Mouse (Mus musculus) lung, adult 2 months (tissue): ENCODE measurements around the gene Shisa6. TPM values are rescaled to one million over a fixed set of nuclear protein-coding genes. Genes with fewer than 3 reads are reported as not detected.
A peak's percentile ranks its signal among the peaks of the same experiment; 100 is the strongest.

Source experiments
- DNase-seq: peaks from one replicate; pipeline ENCODE4 v3.0.0; 2022
- H3K4me1 ChIP-seq: fragments of 200-500 bp; 2 replicates; pipeline ENCODE4 v1.6.1; 2011; ENCODE audit warnings: low read length; ENCODE audit not compliant: control insufficient read depth, insufficient read depth
- H3K4me3 ChIP-seq: fragments of 200-500 bp; replicated peaks from 2 replicates; pipeline ENCODE3; 2011; ENCODE audit warnings: low read depth, mild to moderate bottlenecking, control low read depth, low read length; ENCODE audit errors: extremely low read depth
- CTCF ChIP-seq: fragments of 200-500 bp; IDR thresholded peaks from 2 replicates; pipeline ENCODE4 v1.5.1; 2011; ENCODE audit warnings: mild to moderate bottlenecking, low read length, control low read depth; ENCODE audit not compliant: insufficient read depth
- POLR2A ChIP-seq: fragments of 200-500 bp; IDR thresholded peaks from 2 replicates; pipeline ENCODE4 v1.6.1; 2011; ENCODE audit warnings: low read depth, mild to moderate bottlenecking, control low read depth, low read length, borderline replicate concordance; ENCODE audit errors: extremely low read depth
- WGBS: fragments of 180-500 bp; shearing (Covaris S2); methylation state at CpG from one replicate; pipeline ENCODE4 v1.1.7; 2018; 5-methylcytosine and 5-hydroxymethylcytosine counted together
- polyA plus RNA-seq: library from polyadenylated mRNA; depleted of rRNA; stranded (reverse); fragments of >200 nt; gene quantifications from 2 replicates; pipeline ENCODE4 v1.2.3, GENCODE M21; 2012; rRNA removed

Gene Shisa6
- polyA plus RNA-seq, result 0.17 and 0.76 TPM in 2 replicates

DNA sequence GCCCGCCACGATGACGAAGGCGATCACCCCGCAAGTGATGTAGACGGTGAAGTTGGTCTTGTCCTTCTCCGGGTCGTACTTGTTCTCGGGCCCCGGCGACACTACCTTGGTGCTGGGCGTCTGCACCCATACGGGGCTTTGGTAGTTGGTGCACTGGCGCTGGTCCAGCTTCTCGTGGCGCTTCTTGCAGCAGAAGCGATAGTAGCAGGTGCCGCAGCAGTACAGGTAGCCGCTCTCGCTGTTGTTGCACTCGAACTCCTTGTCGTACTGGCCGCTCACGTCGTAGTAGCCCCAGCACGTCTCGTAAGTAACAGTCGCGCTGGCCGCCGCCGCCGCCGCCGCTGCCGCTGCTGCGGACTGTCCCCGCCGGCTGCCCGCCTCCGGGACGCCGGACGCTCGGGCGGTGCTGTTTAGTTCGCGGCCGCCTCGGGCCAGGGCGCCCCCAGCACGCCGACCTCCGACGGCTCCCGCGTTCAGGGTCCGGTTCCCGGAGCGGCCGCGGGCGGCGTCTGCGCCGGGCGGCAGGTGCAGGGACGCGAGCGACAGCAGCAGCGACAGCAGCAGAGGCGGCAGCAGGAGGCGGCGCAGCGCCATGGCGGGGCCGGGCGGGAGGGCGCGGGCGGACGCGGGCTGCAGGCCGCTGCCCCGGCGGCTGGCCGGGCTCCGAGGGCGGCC is at the start of gene Shisa6:
Shisa6 (minus strand) TSS at position 594 of the 675 bp plus-strand sequence.
- TF ChIP-seq CTCF (no peak), POLR2A (no peak)
- Histone ChIP-seq H3K4me1 (no peaks in the 10 kb centered on the region), H3K4me3 (peak within 1 kb of the TSS; percentile 17)
- DNase-seq, result peak; percentile 3
- WGBS, result 2% methylated on average over 81 of the region's 89 CpGs

DNA sequence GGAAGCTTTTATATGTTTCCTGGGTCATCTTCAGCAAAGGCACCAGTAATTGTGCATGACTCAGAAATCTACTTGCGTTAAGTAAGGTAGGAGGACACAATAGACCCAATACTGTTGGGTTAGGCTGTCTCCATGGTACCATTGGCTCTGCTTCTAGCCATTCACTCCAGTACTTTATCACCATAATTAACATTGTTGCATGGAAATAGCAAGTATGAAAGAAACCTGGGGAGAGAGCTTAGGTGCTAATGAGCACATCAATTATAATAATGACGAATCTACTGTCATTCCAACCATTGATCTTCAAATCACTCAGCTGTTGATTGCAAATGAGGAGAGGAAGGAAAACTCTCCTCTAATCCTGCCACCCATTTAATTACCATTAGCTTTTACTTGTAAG is 48.1 kb upstream of the Shisa6 start:
- DNase-seq, result no peak
- H3K4me3 ChIP-seq, result no peak overlapping the region
- H3K4me1 ChIP-seq, result no peaks in the 10 kb centered on the region
- 40% methylated on average over 2 of the region's 2 CpGs for WGBS
- TF ChIP-seq CTCF (no peak), POLR2A (no peak)

DNA sequence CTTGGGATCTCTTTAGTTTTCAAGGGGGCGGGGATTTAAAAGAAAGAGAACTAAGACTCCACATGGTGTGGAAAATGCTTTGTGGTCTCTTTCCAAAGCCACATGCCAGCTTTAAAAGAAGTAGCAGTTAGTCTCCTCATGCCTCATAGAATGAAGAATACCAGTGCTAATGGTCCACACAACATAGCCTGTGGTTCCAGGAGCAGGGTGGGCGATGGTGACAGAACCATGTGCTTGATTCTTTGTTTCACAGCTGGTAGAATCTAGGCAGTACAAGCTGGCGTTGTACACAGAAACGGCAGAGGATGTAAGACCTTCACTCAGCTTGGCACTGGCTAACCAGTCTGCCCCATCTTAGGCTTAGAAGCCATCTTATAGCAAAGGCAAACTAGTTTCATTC is 43.3 kb upstream of the Shisa6 start:
- Histone ChIP-seq H3K4me1 (no peaks in the 10 kb centered on the region), H3K4me3 (no peak overlapping the region)
- no peak for DNase-seq
- no peak for TF ChIP-seq POLR2A
- TF ChIP-seq CTCF, result no peak
- WGBS, result 82% methylated on average over 4 of the region's 4 CpGs

DNA sequence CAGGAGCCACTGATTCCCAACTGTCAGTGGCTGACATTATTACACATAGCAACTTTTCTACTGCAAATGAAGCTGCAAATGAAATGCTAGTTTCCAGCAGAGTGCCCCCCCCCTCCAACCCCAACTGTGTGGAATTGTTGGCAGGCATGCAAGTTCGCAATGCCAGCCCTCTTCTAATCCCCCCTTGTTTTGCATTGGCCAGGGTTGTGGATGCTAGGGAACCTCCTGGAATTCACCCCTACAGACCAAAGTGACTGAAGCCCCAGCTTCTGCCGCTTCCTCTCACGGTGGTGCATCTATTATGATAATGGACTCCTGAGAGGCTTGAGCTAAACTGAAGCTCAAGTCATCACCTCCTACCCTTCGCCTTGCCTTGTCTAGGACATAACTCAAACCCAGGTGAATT is 42.6 kb upstream of the Shisa6 start:
- no peak for TF ChIP-seq POLR2A
- no peak for TF ChIP-seq CTCF
- Histone ChIP-seq H3K4me3 (no peak overlapping the region), H3K4me1 (no peaks in the 10 kb centered on the region)
- no peak for DNase-seq
- 25% methylated on average over 4 of the region's 4 CpGs for WGBS

DNA sequence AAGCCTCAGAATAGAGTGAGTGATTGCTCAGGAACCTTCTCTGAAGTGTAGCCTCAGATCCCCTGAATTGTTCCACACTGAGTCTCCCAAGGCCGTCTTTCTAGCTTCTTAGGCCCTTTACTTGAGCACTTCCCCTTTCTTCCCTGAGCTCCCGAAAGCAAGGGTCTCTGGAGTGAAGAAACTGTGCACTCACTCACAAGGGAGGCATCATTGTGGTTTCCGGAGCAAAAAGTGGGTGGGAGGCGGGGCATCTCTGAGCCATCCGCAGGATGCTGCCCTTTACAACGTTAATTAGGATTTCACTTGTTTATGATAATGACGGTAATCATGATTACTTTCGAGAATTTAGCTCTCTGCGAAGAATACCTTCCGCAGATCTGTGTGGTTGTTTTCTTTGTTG is 41.6 kb upstream of the Shisa6 start:
- TF ChIP-seq POLR2A, result no peak
- no peak for TF ChIP-seq CTCF
- H3K4me1 ChIP-seq, result no peaks in the 10 kb centered on the region
- no peak overlapping the region for H3K4me3 ChIP-seq

DNA sequence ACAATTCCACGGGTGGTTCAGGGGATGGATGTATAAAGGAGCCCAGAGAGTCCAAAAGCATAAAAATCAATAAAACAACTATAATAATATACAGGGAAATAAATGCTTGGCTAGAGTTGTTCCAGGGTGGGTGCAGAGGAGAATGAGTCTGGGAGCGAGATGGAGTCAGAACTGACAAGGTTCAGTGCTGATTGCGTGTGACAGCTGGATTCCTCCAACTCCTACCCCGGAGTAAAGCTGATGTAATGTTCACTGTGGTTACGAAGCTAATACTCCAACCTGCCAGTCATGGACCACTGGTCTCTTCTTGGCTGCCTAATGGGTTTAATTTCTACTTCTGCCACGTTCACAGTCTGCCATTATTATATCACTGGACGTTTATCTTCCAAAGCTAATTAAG is 36.5 kb upstream of the Shisa6 start:
- TF ChIP-seq POLR2A, result no peak
- no peak for TF ChIP-seq CTCF
- Histone ChIP-seq H3K4me1 (no peaks in the 10 kb centered on the region), H3K4me3 (no peak overlapping the region)
- 59% methylated on average over 7 of the region's 7 CpGs for WGBS
- no peak for DNase-seq

More for the DNA sequence above, 41.6 kb upstream of the Shisa6 start:
- no peak for DNase-seq
- WGBS, result 7% methylated on average over 10 of the region's 10 CpGs

DNA sequence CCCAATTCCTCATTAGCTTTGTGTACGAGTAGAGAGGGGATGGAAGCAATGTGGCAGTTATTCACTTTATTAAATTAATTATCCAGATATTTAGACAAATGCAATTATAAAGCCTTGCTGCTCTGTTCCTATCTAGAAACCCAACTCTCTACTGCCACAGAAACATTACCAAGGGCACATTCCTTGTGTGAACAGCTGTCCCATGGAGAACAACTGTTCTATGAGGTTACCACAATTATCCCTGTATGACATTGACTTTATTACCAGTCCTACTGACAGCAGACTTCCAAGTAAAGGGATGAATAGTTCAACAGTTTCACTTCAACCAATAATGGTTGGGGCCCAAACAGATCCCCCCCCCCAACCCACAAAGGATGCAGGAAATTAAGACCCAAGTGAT is 12.1 kb upstream of the Shisa6 start:
- Histone ChIP-seq H3K4me3 (no peak overlapping the region), H3K4me1 (no peaks in the 10 kb centered on the region)
- TF ChIP-seq POLR2A (no peak), CTCF (no peak)
- 75% methylated on average over 1 of the region's 1 CpGs for WGBS
- DNase-seq, result no peak

DNA sequence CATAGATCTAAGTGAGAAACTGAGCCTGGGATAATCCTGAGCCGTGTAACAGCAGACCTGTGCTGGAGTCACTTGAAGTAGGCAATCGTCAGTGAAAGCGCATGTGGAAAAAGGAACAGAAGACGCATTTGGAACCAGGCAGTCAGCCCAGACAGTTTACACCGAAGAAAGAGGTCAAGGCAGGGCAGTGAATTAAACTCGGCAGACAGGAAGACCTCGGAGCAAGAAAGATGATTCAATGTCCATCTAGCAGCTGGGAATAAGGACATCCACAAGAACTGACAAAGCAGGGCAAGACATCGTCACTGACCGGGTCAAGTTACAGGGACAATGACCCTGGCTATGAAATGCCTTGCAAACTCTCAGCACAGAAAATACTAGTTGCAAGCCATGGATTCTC is 10.1 kb upstream of the Shisa6 start:
- Histone ChIP-seq H3K4me1 (no peaks in the 10 kb centered on the region), H3K4me3 (no peak overlapping the region)
- 58% methylated on average over 9 of the region's 9 CpGs for WGBS
- no peak for TF ChIP-seq POLR2A
- TF ChIP-seq CTCF, result no peak
- DNase-seq, result no peak

DNA sequence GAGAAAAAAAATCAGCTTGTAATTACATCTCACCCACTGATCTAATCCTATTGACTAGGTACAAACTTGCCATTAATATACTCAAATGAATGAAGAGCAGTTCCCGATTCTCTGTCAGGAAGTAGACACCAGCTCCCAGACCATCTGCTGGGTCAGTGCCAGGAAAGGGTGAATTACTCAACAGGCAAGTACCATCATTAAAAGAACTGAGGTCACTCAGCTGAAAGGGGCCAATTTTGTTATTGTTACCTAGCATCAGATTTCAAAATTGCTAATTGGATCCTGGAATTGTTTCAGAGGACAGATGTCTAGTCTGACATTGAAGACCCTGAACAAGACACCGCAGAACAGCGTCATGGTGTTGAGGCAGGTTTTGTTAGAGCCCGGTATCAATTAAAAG is 9.4 kb upstream of the Shisa6 start:
- DNase-seq, result no peak
- TF ChIP-seq POLR2A (no peak), CTCF (no peak)
- 73% methylated on average over 4 of the region's 4 CpGs for WGBS
- Histone ChIP-seq H3K4me1 (no peaks in the 10 kb centered on the region), H3K4me3 (no peak overlapping the region)

DNA sequence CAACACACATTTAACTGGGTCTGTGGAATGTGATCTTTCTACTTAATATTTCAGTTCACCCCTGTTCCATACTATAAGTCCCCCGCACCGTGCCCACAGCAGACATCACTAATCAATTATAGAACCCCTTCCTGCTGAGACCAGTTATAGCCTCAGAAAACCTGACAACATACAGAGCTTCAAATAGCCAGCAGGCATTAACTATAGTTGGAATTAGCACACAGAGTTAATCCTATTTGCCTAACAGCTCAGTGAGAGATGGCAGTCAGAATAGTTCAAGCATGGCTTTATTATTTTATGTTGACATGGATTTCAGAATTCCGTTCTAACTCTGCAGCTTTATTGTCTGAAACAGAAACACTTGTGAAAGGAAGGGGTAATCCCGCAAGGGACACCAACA is 8.5 kb upstream of the Shisa6 start:
- no peak for TF ChIP-seq POLR2A
- no peak for TF ChIP-seq CTCF
- no peak for DNase-seq
- 83% methylated on average over 4 of the region's 4 CpGs for WGBS
- Histone ChIP-seq H3K4me3 (no peak overlapping the region), H3K4me1 (no peaks in the 10 kb centered on the region)
